Mouse (Mus musculus): ENCODE results near the gene Slc29a3. TPM values are rescaled to one million over a fixed set of nuclear protein-coding genes. Genes with fewer than 3 reads are reported as not detected.

The Slc29a3 gene
- 58.4 TPM for polyA plus RNA-seq (2014; fragmentation: Illumina TruSeq; extraction: RNeasy Lipid Tissue Mini Kit (QIAGEN cat#74804); ENCODE audit: low read depth, low replicate concordance)

DNA sequence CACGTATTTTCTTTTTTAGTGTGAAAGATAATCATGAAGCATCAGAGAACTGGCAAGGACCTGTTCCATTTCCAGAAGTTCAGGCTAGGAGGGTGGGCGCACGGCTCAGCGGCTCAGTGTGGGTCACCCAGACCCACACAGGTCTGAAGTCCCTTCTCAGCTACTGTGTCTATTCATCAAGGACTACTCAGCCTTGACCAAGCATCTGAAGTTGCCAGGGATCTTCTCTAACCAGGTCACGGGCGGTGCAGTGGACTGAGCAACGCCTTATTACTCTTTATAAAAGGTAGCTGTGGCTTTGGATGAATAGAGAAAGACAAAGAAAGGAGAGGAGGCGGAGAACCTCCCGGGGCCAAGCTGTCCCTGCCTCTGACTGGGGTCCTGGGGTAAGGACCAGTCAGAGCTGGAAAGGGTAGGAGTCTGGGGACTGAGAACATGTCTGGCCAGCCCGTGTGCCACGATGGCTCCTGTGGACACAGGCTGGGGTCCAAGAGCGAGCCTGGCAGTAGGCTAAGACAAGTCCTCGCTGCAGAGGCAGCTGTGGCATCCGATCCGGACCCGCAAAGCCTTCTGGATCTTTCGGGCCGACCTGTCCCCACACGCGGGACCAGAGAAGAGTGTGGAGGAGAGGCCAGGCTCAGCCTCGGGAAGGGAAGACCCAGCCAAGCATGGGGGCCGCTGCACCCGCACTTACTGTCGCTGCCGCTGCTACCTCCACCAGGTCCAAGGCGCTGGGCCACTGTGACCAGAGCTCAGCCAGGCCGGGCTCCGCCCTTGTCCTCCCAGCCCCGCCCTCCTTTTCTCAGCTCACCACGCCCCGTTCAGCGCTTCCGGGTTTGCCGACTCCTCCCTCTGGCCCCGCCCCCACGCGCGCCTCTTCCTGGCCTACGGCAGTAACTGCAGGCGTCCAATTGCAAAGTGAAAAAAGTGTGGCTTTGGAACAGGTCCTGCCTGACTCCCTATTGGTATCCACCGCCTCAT is at the start of gene Slc29a3:
Gene Slc29a3 (minus strand): TSS at position 755 of the 981 bp plus-strand sequence.

DNA sequence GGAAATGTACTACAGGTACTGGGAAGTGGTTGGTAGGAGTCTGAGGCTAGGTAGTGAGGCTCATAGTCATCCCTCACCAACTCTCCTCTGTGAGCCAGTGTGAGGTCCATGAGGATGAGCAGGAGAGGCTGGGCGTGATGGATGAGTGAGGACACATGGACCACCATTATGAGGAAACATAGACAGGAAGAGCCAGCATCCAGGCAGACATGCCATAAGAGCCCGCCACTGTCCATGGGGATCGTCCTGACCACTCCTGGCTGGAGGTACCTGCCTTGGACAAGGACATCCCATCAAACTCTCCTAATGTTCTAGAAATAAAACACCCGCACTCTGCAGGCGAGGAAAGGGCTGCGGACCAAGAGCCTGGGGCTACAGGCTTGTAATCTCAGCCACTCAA is 56.2 kb downstream of the Slc29a3 start, which contains the start of gene Cdh23:
Gene Cdh23 (minus strand): TSS at position 101 of the 400 bp plus-strand sequence.

Other genes with a start within 250 kb of the Slc29a3 start
- not detected for gene Cdh23, start 56.3 kb downstream of the Slc29a3 start, polyA plus RNA-seq (2014; fragmentation: Illumina TruSeq; extraction: RNeasy Lipid Tissue Mini Kit (QIAGEN cat#74804); ENCODE audit: low read depth, low replicate concordance)
- gene Unc5b, start 78.8 kb upstream of the Slc29a3 start, polyA plus RNA-seq (2014; fragmentation: Illumina TruSeq; extraction: RNeasy Lipid Tissue Mini Kit (QIAGEN cat#74804); ENCODE audit: low read depth, low replicate concordance) = 0.70 TPM